Mouse (Mus musculus) heart, adult 9 months (tissue): ENCODE measurements around the gene Slco3a1.

Experiments used
- DNase-seq, 2 experiments: peaks; one replicate each; pipeline ENCODE4 v3.0.0; 2022; ENCODE audit warnings: low spot score in 2 of 2

The Slco3a1 gene

GRCm38 (mm10) chr7:74528182-74528581, 26.4 kb downstream of the Slco3a1 start:
- DNase-seq = peak in 1 of 2 experiments; percentile 34

- DNase-seq = no peak
Observed at GRCm38 (mm10) chr7:74527689-74528088, 26.9 kb downstream of the Slco3a1 start.

DNA sequence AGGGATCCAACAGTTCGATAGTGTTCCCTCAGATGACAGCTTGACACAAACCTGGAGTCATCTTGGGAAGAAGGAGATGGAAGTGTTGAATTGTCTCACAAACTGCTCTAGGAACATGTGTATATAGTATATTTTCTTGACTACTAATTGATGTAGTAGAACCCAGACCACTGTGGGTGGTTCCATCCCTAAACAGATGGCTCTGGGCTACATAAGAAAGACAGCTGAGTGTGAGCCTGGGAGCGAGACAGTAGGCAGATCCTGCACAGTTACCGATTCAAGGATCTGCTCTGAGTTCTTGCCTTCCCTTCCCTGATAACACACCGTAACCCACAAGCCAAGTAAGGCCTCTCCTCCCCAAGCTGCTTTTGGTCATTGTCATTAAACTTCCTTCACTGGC, 28.6 kb downstream of the Slco3a1 start:
- no peak for DNase-seq

DNA sequence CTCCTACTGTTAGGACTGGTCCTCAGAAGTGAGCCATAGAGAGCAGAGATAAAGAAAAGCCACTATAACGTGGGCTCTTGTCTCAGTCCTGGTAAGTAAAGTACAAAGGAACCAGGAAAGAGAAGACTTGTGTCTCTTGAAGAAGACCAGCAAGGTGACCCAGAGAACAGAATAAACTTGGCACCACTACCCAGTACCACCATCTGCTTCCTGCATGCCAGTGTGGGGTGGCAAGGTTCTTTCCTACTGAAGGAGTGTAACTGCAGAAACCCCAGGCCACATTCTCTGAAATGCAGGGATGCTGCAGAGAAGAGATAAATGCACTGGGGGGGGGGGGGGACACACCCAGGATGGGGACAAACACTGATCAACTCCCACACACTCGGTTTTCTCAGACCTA, 29.0 kb downstream of the Slco3a1 start:
- no peak for DNase-seq

- peak; percentile 65 to 72 for DNase-seq
Observed at GRCm38 (mm10) chr7:74524188-74524971, 30.2 kb downstream of the Slco3a1 start.

GRCm38 (mm10) chr7:74523086-74523485, 31.5 kb downstream of the Slco3a1 start:
- no peak for DNase-seq

GRCm38 (mm10) chr7:74522260-74522659, 32.3 kb downstream of the Slco3a1 start:
- no peak for DNase-seq

- DNase-seq = no peak
Observed at GRCm38 (mm10) chr7:74519386-74519785, 35.2 kb downstream of the Slco3a1 start.

DNA sequence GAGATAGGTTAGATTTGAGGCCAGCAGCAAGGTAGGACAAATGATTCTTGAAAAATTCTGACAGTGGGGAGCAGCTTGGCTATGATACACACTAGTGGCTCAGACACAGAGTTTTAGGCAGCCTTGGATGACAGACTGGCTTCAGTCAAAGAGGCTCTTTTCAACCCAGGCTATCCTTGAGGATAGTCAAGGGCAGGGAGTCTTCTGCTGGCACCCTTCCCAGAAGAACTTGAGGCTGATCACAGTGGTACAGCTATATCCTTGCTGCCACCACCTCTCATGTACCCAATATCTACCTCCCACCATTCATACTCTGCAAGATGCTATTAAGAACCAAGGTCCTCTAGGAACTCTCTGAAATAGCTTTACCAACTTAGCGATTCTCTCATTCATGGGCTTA, 35.8 kb downstream of the Slco3a1 start:
- DNase-seq = no peak

DNA sequence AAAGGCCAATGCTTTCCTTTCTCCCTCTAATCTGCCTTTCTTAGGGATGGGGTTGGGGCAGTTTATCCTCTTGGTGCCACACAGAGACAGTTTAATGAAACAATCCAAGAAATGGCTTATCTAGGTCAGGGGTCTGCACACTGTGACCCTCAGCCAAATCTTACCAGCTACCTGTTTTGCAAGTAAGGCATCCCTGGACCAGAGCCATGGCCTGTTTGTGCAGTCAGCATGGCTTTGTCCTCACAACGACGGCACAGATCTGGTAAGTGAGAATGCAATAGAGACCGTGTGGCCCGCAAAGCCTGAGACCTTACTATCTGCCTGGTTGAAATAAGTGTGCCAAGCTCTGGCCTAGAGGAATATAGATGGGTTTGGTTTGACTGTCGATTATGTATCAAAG, 36.3 kb downstream of the Slco3a1 start:
- DNase-seq = no peak

GRCm38 (mm10) chr7:74510676-74511075, 43.9 kb downstream of the Slco3a1 start:
- peak; percentile 63 to 81 for DNase-seq

DNA sequence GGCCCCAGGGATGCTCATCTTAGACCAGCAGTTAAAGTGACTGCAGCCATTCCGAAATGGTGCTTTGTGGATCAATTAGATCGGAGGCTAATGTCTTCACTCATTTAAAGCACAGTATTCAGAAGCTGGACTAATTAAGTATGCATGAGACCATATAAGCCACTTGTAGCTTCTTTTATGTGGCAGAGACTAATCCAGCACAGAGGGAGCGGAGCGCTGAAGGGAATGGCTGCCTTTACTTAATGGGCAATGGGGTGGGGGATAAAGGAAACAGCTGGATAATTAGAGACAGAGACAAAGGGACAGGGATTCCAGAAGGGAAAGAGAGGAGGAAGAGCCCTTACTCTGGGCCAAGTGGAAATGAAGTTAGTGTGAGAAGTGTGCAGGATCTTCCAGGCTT, 46.4 kb downstream of the Slco3a1 start:
- DNase-seq = no peak

- no peak for DNase-seq
Observed at GRCm38 (mm10) chr7:74506856-74507255, 47.7 kb downstream of the Slco3a1 start.

DNA sequence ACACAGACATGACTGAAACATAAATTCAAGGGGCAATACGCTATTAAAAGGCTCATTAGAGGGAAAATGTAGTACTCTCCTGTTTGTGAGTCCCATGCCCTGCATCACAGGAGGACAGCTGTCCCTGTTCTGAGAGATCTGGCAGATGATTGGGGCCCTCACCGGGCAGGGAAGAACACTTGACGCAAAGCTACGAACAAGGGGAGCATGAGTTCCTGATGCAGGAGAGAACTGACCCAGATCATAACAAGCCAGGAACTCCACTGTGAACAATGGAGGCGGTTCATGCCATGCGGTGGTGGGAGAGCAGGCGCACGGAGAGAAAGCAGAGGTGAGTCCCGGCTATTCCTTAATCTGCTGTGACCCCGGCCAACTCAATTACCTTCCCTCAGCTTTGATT, 48.9 kb downstream of the Slco3a1 start:
- DNase-seq = no peak

- no peak for DNase-seq
Observed at GRCm38 (mm10) chr7:74501187-74501586, 53.4 kb downstream of the Slco3a1 start.

DNA sequence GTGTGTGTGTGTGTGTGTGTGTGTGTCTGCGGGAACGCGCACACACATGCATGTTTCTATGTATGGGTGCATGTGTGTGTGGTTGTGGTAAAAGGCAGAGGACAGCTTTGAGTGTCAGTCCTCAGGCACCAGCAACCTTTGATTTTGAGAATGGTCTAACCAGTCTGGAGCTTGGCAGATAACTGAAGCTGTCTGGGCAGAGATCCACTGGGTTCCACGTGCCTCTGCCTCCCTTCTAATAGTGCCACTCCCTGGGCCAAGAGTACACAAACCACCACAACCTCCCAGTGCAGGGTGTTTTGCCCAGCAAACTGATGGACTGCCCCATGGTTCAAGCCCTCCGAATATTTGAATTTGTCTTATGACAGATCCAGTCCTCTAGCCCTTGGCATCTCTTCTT, 55.1 kb downstream of the Slco3a1 start:
- no peak for DNase-seq

DNA sequence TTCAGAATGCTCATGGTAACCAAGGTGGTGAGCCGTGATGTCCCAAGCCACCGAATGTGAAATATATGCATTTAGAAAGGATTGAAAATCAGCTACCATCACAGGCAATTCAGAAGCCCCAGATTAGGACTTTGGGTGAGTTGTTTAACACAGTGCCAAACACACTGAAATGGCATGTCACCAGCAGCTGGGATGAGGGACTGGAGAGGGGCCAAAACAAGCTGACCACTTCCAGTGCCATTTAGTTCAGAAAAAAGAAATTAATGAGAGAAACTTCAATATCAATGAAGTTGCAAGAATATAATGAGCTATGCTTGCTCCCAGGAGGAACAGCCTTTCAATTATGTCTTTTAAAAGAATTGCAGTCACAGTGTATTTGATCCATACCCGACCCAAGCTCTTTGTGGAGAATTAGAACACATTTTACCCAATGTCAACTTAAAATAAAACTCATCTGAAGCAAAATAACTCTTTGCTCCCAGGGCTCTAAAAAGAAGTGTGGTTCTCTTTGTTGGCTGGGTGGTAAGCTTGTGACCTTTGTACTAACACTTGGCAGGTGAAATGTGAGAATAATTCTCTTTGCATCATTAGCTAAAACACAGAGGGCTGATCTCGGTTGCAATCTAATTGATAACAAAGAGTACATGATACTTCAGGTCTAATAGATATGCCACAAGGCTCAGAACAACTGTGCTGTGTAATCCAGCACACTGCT, 56.2 kb downstream of the Slco3a1 start:
- DNase-seq = no peak

- no peak for DNase-seq
Observed at GRCm38 (mm10) chr7:74497203-74497602, 57.4 kb downstream of the Slco3a1 start.

DNA sequence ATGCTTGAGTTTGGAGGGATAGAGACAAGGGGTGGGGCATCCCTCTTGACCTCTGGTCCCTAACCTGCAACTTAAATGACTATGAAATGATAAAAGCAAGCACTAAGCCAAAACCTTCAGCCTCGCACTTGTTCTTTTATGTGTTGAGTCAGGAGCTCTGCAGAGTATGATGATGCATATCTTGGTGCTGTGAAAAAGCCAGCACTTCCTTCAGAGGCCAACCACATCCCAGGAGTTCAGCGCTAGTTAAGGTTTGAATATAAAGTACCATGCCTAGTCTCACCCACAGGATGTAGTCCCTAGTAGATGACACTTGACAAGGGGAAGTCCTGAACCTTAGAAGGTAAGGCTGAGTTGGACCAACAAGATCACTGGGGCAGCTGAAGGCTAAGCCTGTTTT, 59.1 kb downstream of the Slco3a1 start:
- DNase-seq = no peak

GRCm38 (mm10) chr7:74493775-74494174, 60.8 kb downstream of the Slco3a1 start:
- DNase-seq = peak in 1 of 2 experiments; percentile 19

DNA sequence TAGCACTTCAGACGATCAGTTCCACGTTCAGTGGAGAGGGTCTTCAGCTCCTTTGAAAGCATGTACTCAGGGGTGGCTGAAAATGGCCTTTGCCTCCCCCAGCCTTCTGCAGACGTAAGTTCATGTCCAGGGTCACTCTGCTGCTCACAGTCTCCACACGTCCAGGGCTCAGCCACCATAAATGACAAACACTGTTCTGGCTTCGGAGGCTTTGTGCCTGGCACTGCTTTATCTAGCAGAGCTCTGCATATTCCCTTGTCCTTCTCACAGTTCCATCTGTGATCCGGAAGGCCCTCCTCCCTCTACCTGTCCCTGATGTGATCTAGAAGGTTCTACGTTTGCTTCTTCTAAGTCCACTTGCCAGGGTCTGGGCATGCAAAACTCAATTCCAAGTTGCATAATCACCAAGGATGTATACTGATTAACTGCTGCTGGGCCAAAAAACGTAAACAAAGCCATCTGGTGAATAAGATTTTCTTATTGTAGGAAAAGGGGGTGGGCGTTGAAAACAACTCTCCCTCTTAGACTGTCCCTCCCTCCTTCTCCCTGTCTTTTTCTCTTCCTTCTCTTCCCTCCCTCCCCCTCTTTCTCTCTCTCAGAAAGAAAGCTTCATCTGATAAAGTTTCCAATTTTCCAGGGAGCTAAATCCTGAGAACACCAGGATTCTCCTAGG, 62.8 kb downstream of the Slco3a1 start:
- DNase-seq = no peak

DNA sequence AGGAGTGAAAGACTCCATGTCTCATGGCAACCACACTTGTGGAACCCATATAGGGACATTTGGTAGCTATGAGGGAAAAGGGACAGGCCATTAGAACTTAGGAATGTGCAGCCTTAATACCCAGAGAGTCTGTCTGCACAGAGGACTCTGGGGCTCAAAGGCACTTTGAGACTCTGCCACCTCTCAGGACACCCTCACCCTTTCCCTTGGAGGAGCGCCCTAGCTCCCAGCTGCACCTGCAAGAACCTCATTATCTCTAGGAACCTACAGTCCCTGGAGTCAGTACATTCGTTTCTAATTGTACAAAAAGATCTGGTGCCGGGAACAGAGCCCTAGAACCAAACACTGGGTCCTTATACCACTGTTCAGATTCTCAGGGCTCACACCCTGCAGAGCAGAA, 66.4 kb downstream of the Slco3a1 start:
- no peak for DNase-seq

- no peak for DNase-seq
Observed at GRCm38 (mm10) chr7:74487727-74488126, 66.9 kb downstream of the Slco3a1 start.
